Mouse (Mus musculus) myocyte (in vitro differentiated cells): ENCODE measurements around the gene 4930435E12Rik.

Experiments used
- CEBPB ChIP-seq: IDR thresholded peaks from 2 replicates; pipeline ENCODE4 v1.6.1; 2011; ENCODE audit warnings: mild to moderate bottlenecking, moderate library complexity; ENCODE audit not compliant: poor library complexity, insufficient read depth, severe bottlenecking
- MYOG ChIP-seq, 3 experiments: IDR thresholded peaks; one replicate each; pipeline ENCODE4 v1.6.1; 2011; ENCODE audit warnings: control low read depth in 2 of 3, low read depth in 2 of 3, mild to moderate bottlenecking in 2 of 3; ENCODE audit not compliant: insufficient read length in 2 of 3, control insufficient read depth in 1 of 3, insufficient read depth in 1 of 3
- POLR2A ChIP-seq: IDR thresholded peaks from one replicate; pipeline ENCODE4 v1.6.1; 2011; ENCODE audit warnings: low read depth, mild to moderate bottlenecking, control low read depth, moderate library complexity; ENCODE audit not compliant: insufficient read length
- TCF12 ChIP-seq: IDR thresholded peaks from one replicate; pipeline ENCODE4 v1.6.1; 2011; ENCODE audit warnings: mild to moderate bottlenecking, control low read depth; ENCODE audit not compliant: poor library complexity, insufficient read depth, severe bottlenecking

GRCm38 (mm10) chr16:38874481-38874880, 45.9 kb upstream of the 4930435E12Rik start:
- TF ChIP-seq TCF12 (no peak), MYOG (IDR thresholded peaks at IDR 0.05; ENCODE audit: control insufficient read depth in 1 of 3, insufficient read depth in 1 of 3, insufficient read length in 2 of 3, low read depth in 2 of 3) (no peak), POLR2A (no peak), CEBPB (no peak)
